Mouse (Mus musculus) megakaryocyte, embryonic 14.5 days (primary cell): ENCODE data around the gene Srgap2.

Experiments
- FLI1 ChIP-seq: IDR thresholded peaks from 2 replicates; pipeline ENCODE4 v1.6.1; 2012; ENCODE audit warnings: low read length, inconsistent platforms, mixed read lengths
- GATA1 ChIP-seq: IDR thresholded peaks from 3 replicates; pipeline ENCODE4 v1.6.1; 2012; ENCODE audit warnings: mixed read lengths, low read length, inconsistent platforms, borderline replicate concordance

DNA sequence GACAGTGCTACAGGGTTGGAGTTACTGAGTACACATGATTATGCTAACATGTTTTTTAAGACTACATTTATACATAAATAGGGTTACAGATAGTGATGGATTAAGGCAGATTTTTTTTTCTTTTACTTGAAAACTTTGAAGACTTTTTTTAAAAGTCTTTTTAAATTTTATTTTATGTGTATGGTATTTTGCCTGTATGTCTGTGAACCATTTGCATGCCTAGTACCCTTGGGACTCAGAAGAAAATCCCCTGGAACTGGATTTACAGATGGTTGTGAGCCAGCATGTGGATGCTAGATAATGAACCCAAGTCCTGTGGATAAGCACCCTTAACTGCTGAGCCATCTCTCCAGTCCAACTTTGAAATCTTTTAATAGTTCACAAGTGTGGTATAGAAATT is 26.3 kb upstream of the Srgap2 start:
- TF ChIP-seq GATA1 (no peak), FLI1 (no peak)
